Mouse (Mus musculus): ENCODE data around the gene Cpeb4.

The Cpeb4 gene

DNA sequence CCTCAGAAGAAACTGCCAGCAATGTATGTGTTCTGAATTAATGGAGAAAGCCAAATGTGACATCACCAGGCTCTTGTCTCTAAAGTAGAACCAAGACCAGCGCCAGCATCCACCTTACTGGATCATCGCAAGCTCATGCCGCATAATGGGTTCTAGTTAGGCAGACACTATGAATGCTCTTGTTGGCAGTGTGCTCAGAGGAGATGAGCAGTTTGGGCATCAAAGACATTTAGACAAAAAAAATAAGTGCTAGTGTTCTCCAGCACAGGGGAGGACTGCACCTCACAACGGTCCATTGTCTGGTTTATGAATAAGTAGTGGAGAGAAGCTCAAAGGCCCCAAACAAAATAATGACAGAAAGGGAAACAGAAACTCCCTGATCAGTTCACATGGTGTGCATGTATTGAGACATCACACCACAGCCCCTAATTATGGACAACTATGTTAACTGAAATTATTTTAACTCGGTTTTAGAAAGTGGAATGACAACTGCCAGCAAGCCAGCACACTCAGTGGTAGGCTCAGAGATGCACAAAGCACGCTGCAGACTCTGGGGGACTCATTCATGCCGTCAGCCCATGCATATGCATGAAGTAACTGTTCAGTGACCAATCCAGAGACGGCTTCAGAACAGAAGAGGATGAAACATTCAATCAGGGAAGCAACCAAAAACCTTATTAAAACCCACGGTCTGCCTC lies 25.1 kb upstream of the Cpeb4 start:
- peak; percentile 65 for ATAC-seq (ENCODE audit: low TSS enrichment)

DNA sequence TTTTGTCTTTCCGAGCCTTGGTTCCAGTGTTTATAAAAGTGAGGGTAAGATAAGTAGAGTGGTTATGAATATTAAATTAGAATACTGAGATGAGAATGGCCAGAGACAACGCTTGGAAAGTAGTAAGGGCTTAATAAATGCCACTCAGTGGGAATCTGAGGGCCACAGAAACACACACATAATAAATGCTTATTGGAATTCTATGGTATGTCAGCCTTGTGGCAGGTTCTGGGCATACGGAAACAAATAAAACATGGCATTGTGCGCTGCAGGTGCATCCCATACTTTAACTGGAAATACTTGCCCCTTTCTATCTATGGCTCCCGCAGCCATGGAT lies 24.6 kb upstream of the Cpeb4 start:
- ATAC-seq (ENCODE audit: low TSS enrichment) = no peak

DNA sequence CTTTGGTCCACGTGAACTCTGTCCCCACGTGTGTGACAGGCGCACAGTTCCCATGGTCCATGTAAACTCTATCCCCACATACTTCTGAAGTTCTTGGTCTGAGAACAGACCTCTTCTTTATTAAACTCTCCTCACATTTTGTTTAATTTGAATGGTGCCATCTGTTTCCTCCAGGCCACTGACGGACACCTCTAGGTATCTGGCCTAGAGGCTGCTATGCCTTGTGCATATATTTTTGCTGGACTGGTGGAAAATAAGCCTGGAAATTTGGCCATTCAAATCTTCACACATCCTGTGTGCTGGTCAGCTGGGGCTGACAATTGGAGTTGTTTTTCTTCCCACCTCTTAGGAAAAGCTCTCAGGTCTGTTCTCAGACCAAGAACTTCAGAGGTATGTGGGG lies 23.3 kb upstream of the Cpeb4 start:
- ATAC-seq (ENCODE audit: low TSS enrichment) = no peak

DNA sequence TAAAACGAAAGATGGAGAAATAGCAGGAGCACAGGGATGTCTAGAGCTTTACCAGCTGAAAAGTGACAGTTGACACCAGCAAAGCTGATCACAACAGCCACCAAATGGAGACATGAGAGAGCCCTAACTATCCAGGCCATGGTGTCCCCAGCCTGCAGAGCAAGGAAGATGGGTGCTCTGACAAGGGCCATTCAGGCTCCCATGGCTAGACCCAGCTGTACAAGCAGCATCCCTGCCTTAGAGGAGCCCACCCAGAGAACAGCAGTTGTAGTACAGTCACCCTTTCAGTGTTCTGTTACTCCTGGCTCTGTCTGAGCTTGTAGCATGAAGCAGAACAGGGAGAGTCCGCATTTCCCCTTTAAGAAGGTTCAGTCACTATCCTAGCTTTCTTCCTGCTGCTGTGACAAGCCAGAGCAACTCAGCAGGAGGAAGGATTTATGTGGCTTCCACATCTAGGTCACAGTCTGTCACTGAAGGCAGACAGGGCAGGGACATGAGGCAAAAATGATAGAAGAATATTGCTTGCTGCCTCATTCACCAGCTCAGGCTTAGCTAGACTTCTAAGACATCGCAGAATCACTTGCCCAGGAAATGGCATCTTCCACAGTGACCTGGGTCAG lies 21.7 kb upstream of the Cpeb4 start:
- peak; percentile 26; the same call in 1 of the 2 replicates for ATAC-seq (ENCODE audit: low TSS enrichment)

DNA sequence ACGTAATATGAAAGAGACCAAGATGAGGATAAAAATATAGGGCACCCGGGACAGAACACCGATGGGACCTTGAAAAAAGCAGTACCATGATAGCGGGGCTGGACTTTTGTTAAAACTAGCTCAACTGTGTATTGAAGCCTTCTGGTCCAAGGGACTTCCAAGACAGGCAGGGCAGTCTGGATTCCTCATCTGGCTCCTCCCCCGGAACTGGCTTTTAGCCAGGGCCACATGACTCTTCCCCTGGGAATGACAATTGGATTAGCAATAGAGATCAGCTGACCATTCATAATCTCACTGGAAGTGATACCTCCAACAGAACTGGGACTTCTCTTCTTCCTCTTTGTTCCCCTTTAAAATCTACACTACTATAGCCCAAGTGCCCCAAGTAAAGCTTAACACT lies 21.0 kb upstream of the Cpeb4 start:
- ATAC-seq (ENCODE audit: low TSS enrichment) = no peak

DNA sequence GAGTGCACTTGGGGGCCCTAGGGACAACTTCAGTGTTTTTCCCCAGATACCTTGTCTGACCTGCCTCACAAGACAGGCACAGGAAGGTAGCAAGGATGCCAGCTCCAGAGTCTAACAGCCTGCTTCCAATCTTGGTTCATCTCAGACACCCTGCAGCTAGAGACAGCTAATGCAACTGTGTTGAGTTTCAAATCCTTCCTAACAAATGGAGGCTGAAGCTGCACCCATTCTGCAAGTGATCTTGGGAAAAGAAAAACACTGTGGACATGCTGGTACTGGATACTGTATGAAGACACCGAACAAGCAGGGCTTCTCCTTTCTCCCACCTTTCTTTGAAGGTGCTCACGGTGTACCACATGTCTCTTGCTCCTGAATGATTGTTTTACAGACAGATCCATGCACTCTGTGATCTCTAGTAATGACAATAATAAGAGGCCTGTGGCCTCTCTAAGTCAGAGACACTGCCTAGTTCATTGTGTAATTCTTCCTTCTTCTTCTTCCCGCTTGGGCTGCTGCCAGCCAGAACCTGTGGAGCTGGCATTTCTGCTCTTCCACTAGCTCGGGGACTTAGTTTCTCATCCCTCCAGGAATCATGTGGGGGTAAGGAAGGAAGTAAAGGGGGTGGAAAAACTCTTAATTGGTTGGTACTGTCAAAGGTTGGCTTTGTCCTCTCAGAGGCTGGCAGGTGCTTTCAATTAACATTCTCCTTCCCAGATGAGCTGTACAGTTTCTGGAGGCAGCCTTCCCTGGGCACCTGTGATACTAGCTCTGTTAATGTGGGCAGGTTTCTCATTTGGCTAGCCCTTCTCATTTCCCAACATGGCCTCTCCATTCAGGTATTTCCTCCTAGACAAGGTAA lies 20.1 kb upstream of the Cpeb4 start:
- no peak for ATAC-seq (ENCODE audit: low TSS enrichment)

DNA sequence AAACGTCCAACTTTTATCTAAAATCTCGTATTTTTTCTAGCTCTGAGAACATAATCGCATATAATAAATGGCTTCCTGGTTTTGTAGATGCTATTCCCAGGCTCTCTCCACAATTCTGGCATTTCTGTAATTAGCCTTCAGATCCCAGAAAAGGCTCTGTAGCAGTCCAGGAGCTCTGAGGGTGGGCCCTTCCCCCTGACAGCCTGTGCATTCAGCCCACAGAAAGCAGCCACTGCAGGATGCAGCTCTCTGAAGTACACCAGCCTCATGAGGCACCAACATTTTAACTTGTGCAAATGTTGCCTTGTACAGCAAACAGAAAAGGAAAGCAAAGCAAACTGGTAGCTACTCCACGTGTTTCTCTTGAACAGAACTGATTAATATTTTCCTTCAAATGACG lies 17.1 kb upstream of the Cpeb4 start:
- peak; percentile 92 for ATAC-seq (ENCODE audit: low TSS enrichment)

DNA sequence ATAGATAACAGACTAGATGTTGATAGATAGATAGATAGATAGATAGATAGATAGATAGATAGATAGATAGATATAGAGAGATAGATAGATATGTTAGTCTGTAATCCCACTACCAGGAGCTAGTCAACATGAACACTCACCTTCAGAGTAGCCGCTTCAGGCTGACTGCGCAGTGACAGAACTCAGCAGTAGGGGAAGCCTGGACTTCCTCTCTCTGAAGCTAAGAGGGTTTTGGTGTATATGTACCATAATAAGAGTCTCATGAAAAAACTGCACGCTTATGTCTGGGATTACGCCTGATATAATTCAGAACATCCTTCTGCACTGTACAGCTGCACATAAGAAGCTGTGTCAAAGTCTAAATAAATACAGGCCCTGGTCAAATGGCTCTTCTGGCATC lies 14.5 kb upstream of the Cpeb4 start:
- no peak for ATAC-seq (ENCODE audit: low TSS enrichment)

DNA sequence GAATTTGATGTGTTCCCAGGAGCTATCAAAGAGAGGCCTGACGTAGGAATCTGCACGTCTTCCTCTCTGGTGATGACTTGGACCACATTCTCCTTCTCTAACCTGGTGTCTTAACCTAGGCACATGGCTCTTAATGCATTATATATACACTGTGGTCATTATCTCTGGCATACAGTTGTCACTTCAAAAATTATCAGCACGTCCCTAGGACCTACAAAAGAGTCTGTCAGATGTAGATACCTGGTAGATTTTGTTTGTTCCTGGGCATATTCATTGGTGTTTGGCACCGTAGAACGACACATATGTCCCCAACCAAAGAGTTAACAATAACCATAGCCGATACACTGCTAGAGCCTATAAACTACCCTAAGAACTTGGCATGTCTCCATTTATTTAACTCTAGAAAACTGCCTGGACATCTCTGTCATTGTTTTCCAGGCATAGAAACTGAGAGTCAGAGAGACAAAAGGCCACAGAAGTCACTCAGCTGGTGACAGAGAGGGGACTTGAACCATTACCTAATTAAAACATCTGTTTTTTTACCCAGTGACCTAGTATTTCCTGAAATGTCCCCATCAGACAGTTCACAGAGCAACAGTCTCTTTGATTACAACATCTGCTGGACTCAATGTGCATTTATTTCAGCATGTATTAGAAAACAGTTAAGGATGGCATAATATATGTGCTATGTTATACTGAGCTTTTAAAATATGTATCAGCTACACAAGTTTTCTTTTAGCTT lies 10.7 kb upstream of the Cpeb4 start:
- no peak for ATAC-seq (ENCODE audit: low TSS enrichment)

DNA sequence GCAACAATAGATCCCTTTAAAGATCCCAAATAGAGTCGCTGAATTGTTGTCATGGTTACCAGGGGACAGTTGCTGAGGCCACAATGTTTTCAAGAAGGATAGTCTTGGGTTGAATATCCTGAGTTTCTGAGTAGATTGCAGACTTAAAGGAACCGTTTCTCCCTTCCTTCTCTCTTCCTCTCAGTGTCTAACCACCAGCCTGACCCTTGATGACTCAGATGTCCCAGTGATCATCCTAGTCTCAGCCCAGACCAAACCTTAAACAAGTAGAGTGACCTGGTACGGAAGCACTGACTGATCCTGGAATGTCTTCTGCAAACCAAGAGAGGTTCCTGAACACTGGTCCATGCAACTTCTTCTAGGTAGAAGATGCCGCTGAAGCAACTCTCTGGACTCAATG lies 4.0 kb upstream of the Cpeb4 start:
- ATAC-seq (ENCODE audit: low TSS enrichment) = no peak

DNA sequence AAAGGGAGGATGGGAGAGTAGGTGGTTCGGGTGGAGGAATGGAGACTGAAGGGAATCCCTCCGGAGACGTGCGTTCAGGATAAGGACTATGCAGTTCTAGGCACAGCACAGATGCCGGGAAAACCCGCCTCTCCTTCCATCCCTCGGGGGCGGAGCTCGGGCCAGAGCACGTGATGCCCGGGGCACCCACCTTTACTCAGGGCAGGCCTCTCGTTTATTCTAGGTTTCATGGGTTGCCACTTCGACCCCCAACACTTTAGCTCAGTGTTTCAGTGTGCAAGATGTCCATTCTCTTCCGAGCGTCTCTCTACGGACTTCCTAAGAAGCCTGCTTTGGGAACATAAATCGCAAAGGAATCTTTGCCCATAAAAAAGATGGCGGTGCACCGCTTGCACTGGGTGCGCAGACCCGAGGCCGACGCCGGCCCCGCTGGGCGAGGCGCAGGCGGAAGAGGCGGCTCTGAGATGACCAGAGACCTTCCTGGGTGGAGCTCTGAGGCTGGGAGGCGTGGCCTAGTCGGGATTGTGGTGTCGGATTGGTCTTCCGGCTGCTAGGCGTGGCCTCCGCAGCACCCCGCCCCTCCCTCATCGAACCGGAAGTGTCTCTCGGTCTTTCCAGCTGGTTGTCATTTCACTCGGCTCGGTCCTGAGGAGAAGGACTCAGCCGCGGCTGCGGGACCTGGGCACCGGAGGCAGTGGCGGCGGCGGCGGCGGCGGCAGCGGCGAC lies 1.6 kb upstream of the Cpeb4 start:
- peak; percentile 95 for ATAC-seq (ENCODE audit: low TSS enrichment)

DNA sequence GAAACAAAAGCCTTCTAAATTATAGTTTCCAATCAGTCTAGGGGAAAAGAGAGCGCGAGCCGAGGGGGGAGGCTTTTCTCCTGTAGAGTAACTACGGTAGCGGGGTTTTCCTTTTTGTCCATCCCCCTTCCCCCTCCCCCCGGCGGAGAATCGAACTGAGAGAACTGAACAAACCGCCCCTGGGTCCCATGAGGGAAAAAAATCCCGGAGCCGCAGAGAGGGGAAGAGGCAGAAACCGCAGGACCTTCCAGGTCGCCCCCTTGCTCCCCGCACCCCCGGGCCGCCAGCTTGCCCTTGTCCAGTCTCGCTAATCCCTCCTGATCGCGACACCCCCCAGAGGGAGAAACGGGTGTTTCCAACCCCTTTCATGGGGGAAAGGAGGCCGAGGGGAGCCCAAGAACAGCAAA lies 873 bp upstream of the Cpeb4 start:
- no peak for ATAC-seq (ENCODE audit: low TSS enrichment)

DNA sequence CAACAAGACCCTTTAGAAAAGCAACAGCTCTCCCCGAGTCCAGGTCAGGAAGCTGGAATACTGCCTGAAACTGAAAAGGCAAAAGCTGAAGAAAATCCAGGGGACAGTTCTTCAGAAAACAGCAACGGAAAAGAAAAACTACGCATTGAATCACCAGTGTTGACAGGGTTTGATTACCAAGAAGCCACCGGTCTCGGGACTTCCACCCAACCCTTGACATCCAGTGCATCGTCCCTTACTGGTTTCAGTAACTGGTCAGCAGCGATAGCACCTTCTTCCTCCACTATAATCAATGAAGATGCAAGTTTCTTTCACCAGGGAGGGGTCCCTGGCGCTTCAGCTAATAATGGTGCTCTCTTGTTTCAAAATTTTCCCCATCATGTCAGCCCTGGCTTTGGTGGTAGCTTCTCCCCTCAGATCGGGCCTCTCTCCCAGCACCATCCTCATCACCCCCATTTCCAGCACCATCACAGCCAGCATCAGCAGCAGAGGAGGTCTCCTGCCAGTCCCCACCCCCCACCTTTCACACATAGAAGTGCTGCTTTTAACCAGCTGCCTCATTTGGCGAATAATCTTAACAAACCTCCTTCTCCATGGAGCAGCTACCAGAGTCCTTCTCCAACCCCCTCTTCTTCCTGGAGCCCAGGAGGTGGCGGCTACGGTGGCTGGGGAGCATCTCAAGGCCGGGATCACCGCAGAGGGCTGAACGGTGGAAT lies 693 bp downstream of the Cpeb4 start:
- peak; percentile 7; the same call in 1 of the 2 replicates for ATAC-seq (ENCODE audit: low TSS enrichment)

DNA sequence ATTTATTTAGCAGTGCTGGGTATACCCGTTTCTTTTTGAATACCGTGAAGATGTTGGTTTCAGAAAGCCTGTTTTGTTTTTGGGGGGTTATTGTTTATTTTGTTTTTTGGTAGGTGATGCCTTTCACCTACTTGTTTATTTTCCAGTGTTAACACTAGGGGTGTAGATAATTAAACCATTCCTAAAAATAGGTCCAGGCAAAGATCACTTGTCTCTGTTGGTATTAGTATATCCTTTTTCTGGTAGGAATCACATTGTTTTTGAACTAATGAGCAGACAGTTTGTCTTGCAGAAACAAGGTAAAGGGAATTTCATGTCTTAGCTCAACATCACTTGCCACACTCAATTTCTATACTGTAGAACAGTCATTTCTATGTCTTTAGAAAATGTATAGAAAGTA lies 2.1 kb downstream of the Cpeb4 start:
- no peak for ATAC-seq (ENCODE audit: low TSS enrichment)

DNA sequence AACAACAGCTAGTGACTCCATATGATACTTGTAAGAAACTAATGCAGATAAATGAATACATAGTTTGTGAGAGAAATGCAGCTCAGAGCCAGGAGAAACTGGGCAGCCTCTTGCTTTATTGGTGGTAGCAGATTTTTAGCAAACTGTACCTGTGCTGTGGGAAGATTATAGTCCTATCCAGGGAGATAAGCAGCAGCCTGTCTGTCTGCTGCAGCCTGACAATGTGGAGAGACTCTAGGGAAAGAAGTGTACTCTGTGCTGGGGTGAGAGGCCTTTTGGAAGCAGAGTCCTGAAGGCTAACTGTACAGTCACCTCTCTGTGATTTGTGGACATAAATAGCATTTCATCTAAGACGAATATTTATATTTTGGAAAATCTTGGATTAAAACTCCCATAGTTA lies 11.7 kb downstream of the Cpeb4 start:
- no peak for ATAC-seq (ENCODE audit: low TSS enrichment)

DNA sequence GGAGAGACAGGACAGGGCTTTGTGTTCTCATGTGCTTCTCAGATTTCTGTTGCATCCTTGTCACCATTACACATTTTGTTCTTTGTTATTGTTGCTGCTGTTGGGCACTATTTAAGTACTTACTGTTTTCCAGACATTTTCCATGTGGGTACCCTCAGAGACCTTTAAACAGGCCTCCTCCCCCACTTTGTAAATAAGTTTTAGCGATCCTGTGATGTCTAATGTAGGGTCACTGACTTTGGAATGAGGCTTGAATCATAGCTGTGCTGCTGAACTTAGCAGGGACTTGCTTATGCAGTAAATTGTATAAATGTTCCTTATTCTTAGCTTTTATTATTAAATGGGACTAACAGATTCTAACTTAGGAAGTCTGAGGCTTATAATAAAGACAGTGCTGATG lies 13.8 kb downstream of the Cpeb4 start:
- no peak for ATAC-seq (ENCODE audit: low TSS enrichment)

DNA sequence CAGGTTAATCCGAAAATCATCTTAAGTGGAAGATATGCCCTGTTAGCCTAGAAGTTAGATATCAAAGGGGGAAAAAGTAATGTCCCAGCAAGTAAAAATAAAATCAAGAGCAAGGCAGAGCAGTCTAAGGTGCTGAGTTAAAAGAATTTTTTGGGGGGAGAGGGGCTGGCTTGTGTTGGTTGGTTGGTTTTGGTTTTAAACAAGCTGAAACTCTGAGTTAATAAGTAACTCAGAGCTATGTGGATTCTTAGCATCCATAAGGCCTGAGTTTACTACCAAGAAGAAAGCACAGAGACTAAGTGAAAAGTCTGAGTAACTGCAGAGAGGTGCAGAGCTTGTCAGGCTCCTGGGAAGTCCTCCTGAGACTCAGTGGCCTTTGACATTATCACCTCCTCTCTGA lies 16.2 kb downstream of the Cpeb4 start:
- 0 out of 2 replicates have a peak, but pooled peaks have one; percentile 20 for ATAC-seq (ENCODE audit: low TSS enrichment)

DNA sequence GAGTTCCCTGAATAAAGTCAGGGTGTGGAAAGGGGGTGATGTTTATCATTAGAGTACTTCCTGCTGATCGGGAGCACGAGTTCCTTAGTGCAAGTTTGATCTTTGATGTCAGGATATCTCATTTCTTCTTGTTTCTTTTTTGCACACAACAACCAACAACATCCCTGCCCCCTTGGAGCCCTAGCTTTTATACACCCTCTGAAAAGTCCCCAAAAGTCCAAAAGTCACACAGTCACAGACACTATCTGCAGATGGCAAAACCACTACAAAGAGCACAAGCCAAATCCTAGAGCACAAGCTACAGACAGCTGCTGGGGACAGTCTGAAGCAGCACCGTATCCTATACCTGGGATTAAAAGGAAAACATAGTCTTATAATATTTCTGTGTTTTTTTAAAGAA lies 20.1 kb downstream of the Cpeb4 start:
- ATAC-seq (ENCODE audit: low TSS enrichment) = no peak

DNA sequence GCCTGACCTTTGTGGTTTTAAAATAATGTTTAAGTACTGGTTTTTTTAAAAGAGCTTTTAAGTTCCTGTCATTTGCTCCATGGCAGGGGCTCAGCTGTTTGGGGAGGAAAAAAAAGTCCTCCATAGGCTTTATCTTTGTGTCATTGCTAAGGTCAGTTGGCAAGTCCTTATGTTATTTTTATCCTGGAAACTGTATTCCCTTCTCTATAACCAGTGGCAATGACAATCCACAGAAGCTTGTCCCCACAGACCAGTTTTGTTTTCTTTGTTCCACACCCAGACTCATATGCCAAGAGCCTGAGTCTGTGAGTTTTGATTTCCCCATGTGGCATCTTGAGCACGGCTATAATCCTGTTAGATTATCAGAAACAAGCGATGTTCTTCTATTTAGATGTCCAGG lies 21.6 kb downstream of the Cpeb4 start:
- no peak for ATAC-seq (ENCODE audit: low TSS enrichment)

DNA sequence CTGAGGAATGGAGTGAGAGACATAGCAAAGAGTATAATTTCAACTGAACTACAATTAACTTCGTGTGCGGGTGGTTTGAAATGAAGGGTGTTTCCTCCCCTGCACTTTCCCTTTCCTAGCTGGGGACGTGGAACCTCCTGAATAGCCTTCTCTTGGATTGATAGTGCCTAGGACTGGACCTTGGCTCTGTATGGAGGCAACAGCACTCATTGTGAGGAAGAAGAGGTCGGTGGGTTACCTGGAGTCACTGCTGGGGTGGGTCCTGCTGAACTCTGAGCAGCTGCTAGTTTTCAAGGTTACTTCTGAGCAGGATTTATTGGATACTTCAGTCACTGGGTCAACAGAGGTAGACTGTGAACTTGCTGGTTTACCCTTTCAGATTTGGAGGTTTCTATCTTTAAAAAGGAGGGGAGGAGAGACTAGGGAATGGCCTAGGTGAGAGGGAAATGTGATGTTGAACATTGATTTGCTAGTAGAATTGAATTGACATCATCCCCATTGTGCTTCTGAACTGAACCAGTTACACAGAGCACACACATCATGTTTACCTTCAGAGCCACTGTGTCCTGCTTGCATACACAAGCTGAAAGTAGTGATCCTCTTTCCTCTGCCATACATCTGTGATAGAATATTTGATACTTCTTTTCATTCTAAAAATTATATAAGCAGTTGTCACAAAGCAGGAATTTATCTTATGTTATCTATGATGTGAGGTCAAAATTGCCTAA lies 24.2 kb downstream of the Cpeb4 start:
- 0 out of 2 replicates have a peak, but pooled peaks have one; percentile 2 for ATAC-seq (ENCODE audit: low TSS enrichment)
